ENCODE assay signal across 8 mouse cellular contexts in genomic region chr11:120353500-120354303, GRCm38 (mm10). TPM values are rescaled to one million over a fixed set of nuclear protein-coding genes. Genes with fewer than 3 reads are reported as not detected.
A peak's percentile ranks its signal among the peaks of the same experiment; 100 is the strongest.
DNase-seq lines count a peak whose midpoint lies in the region; ATAC-seq lines count a peak whose summit lies in the region.

No protein-coding gene starts in this region.

- H3K36me3 ChIP-seq in midbrain, embryonic 10.5 days: no peaks in the 10 kb centered on the region
- H3K36me3 ChIP-seq in midbrain, embryonic 16.5 days (ENCODE audit: control insufficient read depth, insufficient read depth, low read length): no peaks in the 10 kb centered on the region
- H3K36me3 ChIP-seq in liver, embryonic 12.5 days: no peaks in the 10 kb centered on the region

- peak overlapping the region; percentile 56 for H3K27ac ChIP-seq in midbrain, embryonic 10.5 days (replicated peaks)
- H3K27ac ChIP-seq in midbrain, embryonic 16.5 days (ENCODE audit: low read length): no peak overlapping the region
- H3K27ac ChIP-seq in liver, embryonic 12.5 days: peak overlapping the region; percentile 94

- H3K4me3 ChIP-seq in midbrain, embryonic 10.5 days: peak overlapping the region; percentile 22
- no peak overlapping the region for H3K4me3 ChIP-seq in midbrain, embryonic 16.5 days (ENCODE audit: low read depth, low read length)
- peak overlapping the region; percentile 34 for H3K4me3 ChIP-seq in liver, embryonic 12.5 days

- WGBS in midbrain, embryonic 10.5 days: 28% methylated on average over 26 of the region's 26 CpGs
- 25% methylated on average over 26 of the region's 26 CpGs for WGBS in midbrain, embryonic 16.5 days
- WGBS in liver, embryonic 12.5 days (ENCODE audit: insufficient replicate concordance): 10% methylated on average over 26 of the region's 26 CpGs

- peaks cover 57% of the 10 kb centered on the region for H3K4me1 ChIP-seq in midbrain, embryonic 10.5 days
- peaks cover 35% of the 10 kb centered on the region for H3K4me1 ChIP-seq in midbrain, embryonic 16.5 days (ENCODE audit: control insufficient read depth, insufficient read depth, low read length)
- peaks cover 96% of the 10 kb centered on the region for H3K4me1 ChIP-seq in liver, embryonic 12.5 days

- no peak overlapping the region for H3K9ac ChIP-seq in midbrain, embryonic 16.5 days (ENCODE audit: low read depth, low read length)
- H3K9ac ChIP-seq in liver, embryonic 12.5 days: peak overlapping the region; percentile 72

- no peaks in the 10 kb centered on the region for H3K9me3 ChIP-seq in midbrain, embryonic 10.5 days (replicated peaks)
- no peaks in the 10 kb centered on the region for H3K9me3 ChIP-seq in midbrain, embryonic 16.5 days (replicated peaks; ENCODE audit: control insufficient read depth, low read length, poor library complexity, severe bottlenecking)
- H3K9me3 ChIP-seq in liver, embryonic 12.5 days (replicated peaks): no peaks in the 10 kb centered on the region

- ATAC-seq in midbrain, embryonic 16.5 days: no peak
- ATAC-seq in liver, embryonic 12.5 days: peak; percentile 92

- peak; percentile 63 for DNase-seq in midbrain, embryonic 10.5 days (ENCODE audit: low spot score)
- DNase-seq in cerebellum, adult 18-20 months: peak; percentile 70 to 75
- DNase-seq in gastrocnemius, adult 8-10 months (ENCODE audit: low spot score in 2 of 2): peak; percentile 78 to 81
- peak; percentile 95 for DNase-seq in induced T-regulatory cell, adult 2 months (ENCODE audit: low read depth)
- peak; percentile 66 for DNase-seq in neural tube, embryonic 10.5 days (ENCODE audit: extremely low spot score, low spot score)
- peak; percentile 73 for DNase-seq in testis, postnatal 14 days (ENCODE audit: low spot score)

- H3K27me3 ChIP-seq in midbrain, embryonic 10.5 days (ENCODE audit: low read depth, poor library complexity, severe bottlenecking): peaks cover 6% of the 10 kb centered on the region; the same call in 1 of the 2 replicates
- no peaks in the 10 kb centered on the region for H3K27me3 ChIP-seq in midbrain, embryonic 16.5 days (ENCODE audit: control insufficient read depth, insufficient read depth, low read depth, low read length)
- H3K27me3 ChIP-seq in liver, embryonic 12.5 days (replicated peaks): peaks cover 32% of the 10 kb centered on the region

- H3K4me2 ChIP-seq in midbrain, embryonic 16.5 days (ENCODE audit: low read length): no peak overlapping the region
- peak overlapping the region; percentile 71 for H3K4me2 ChIP-seq in liver, embryonic 12.5 days

RNA-seq across cellular contexts. Expression of gene Actg1, which starts 5.4 kb away (rescaled TPM):
- 2,836 and 2,964 TPM in 2 replicates for polyA plus RNA-seq in midbrain, embryonic 10.5 days (2016; fragmentation: Nextera tagmentation; extraction: Ambion mirVana)
- polyA plus RNA-seq in midbrain, embryonic 16.5 days (2015; fragmentation: Nextera tagmentation; extraction: Ambion mirVana): 4,277 and 4,299 TPM in 2 replicates
- total RNA-seq in gastrocnemius, adult 8-10 months (2022): 100 to 1,000 TPM; 131 to 185 (median 162) TPM
- 952 and 1,008 TPM in 2 replicates for polyA plus RNA-seq in liver, embryonic 12.5 days (2016; fragmentation: Nextera tagmentation; extraction: Ambion mirVana)

RNA-seq across cellular contexts. Expression of gene Fscn2, which starts 7.6 kb away (rescaled TPM):
- 0.61 and 0.62 TPM in 2 replicates for polyA plus RNA-seq in midbrain, embryonic 10.5 days (2016; fragmentation: Nextera tagmentation; extraction: Ambion mirVana)
- 1.2 and 1.3 TPM in 2 replicates for polyA plus RNA-seq in midbrain, embryonic 16.5 days (2015; fragmentation: Nextera tagmentation; extraction: Ambion mirVana)
- under 1 TPM in 3 of 4 experiments, not detected in 1; 0.21 to 0.54 (median 0.29) TPM for total RNA-seq in gastrocnemius, adult 8-10 months (2022)
- polyA plus RNA-seq in liver, embryonic 12.5 days (2016; fragmentation: Nextera tagmentation; extraction: Ambion mirVana): 0.16 and 0.18 TPM in 2 replicates

RNA-seq across cellular contexts. Expression of gene Faap100, which starts 24.9 kb away (rescaled TPM):
- 34.5 and 41.8 TPM in 2 replicates for polyA plus RNA-seq in midbrain, embryonic 10.5 days (2016; fragmentation: Nextera tagmentation; extraction: Ambion mirVana)
- 119 and 126 TPM in 2 replicates for polyA plus RNA-seq in midbrain, embryonic 16.5 days (2015; fragmentation: Nextera tagmentation; extraction: Ambion mirVana)
- total RNA-seq in gastrocnemius, adult 8-10 months (2022): 10 to 100 TPM; 11.5 to 13.5 (median 13.3) TPM
- polyA plus RNA-seq in liver, embryonic 12.5 days (2016; fragmentation: Nextera tagmentation; extraction: Ambion mirVana): 12.8 and 13.1 TPM in 2 replicates
